ENCODE assay signal across 13 mouse cellular contexts in genomic region chr1:163898291-163898764, GRCm38 (mm10). TPM values are rescaled to one million over a fixed set of nuclear protein-coding genes. Genes with fewer than 3 reads are reported as not detected.
DNase-seq lines count a peak whose midpoint lies in the region; ATAC-seq and TF ChIP-seq lines count a peak whose summit lies in the region.
"Had no signal": no experiment of that assay in that cellular context is flagged by ENCODE, and none has a peak within 500 bp of the region (broad histone marks: within the 10 kb centered on the region; RNA-seq: fewer than 3 reads in every experiment).

No protein-coding gene starts in this region.

- no peak for DNase-seq in lung, postnatal 0 days (ENCODE audit: low spot score)
- peak; percentile 13 for DNase-seq in brain, embryonic 14.5 days (ENCODE audit: low read depth)
- DNase-seq in fibroblast of lung, adult 2 months (ENCODE audit: low read depth) = peak; percentile 47
- DNase-seq in cerebellum, adult 11 months = no peak
- DNase-seq in cerebellum, postnatal 14 days = no peak
- DNase-seq: cerebellum, postnatal 10 days; layer of hippocampus, adult 9-11 months had no signal

- no peak overlapping the region for H3K4me2 ChIP-seq in lung, embryonic 16.5 days (ENCODE audit: low read depth, low read length)
- no peak overlapping the region for H3K4me2 ChIP-seq in lung, postnatal 0 days (replicated peaks; ENCODE audit: low read depth, low read length)
- peak overlapping the region; percentile 66 for H3K4me2 ChIP-seq in myocyte (ENCODE audit: low read depth)
- no peak overlapping the region for H3K4me2 ChIP-seq in hindbrain, embryonic 12.5 days (replicated peaks)
- H3K4me2 ChIP-seq: heart, embryonic 11.5 days; hindbrain, embryonic 15.5 days had no signal

- H3K27ac ChIP-seq in lung, embryonic 16.5 days (ENCODE audit: low read length) = no peak overlapping the region
- H3K27ac ChIP-seq in lung, postnatal 0 days (ENCODE audit: low read length) = no peak overlapping the region
- H3K27ac ChIP-seq in hindbrain, embryonic 12.5 days = no peak overlapping the region
- H3K27ac ChIP-seq: hindbrain, embryonic 15.5 days; liver, embryonic 14.5 days had no signal

- no peak for TF ChIP-seq CTCF in lung, postnatal 0 days (IDR thresholded peaks at IDR 0.05)
- no peak for TF ChIP-seq CTCF in brain, embryonic 14.5 days (IDR thresholded peaks at IDR 0.05; ENCODE audit: borderline replicate concordance, extremely low read depth, insufficient read depth, insufficient read length)

- H3ac ChIP-seq in myocyte (ENCODE audit: control insufficient read depth, insufficient read length) = no peak overlapping the region

- no peak overlapping the region for H3K9ac ChIP-seq in lung, embryonic 16.5 days (ENCODE audit: low read length)
- H3K9ac ChIP-seq in lung, postnatal 0 days (replicated peaks; ENCODE audit: low read depth) = no peak overlapping the region
- H3K9ac ChIP-seq in hindbrain, embryonic 12.5 days = no peak overlapping the region
- H3K9ac ChIP-seq: hindbrain, embryonic 15.5 days; liver, embryonic 14.5 days had no signal

- no peak for TF ChIP-seq POLR2A in brain, embryonic 14.5 days (IDR thresholded peaks at IDR 0.05; ENCODE audit: borderline replicate concordance, extremely low read depth, insufficient read depth, insufficient read length, poor library complexity, severe bottlenecking)
- no peak for TF ChIP-seq POLR2A in myocyte (IDR thresholded peaks at IDR 0.05; ENCODE audit: insufficient read length, low read depth)

- peak; percentile 61; the same call in 1 of the 2 replicates for ATAC-seq in lung, embryonic 16.5 days (ENCODE audit: low read depth)
- no peak for ATAC-seq in lung, postnatal 0 days
- ATAC-seq in hindbrain, embryonic 12.5 days (ENCODE audit: low FRiP score) = no peak

- 39% methylated on average over 5 of the region's 5 CpGs for WGBS in lung, embryonic 16.5 days
- WGBS in lung, postnatal 0 days = 38% methylated on average over 5 of the region's 5 CpGs
- 73% methylated on average over 5 of the region's 5 CpGs for WGBS in hindbrain, embryonic 12.5 days

- H3K9me3 ChIP-seq in lung, embryonic 16.5 days (ENCODE audit: control insufficient read depth, low read length) = no peaks in the 10 kb centered on the region
- no peaks in the 10 kb centered on the region for H3K9me3 ChIP-seq in lung, postnatal 0 days (ENCODE audit: low read length)
- H3K9me3 ChIP-seq in hindbrain, embryonic 12.5 days (replicated peaks) = no peaks in the 10 kb centered on the region
- H3K9me3 ChIP-seq: hindbrain, embryonic 15.5 days had no signal

- H3K4me1 ChIP-seq in lung, embryonic 16.5 days (replicated peaks; ENCODE audit: control insufficient read depth, insufficient read depth, low read length) = 0 out of 2 replicates have a peak, but pooled peaks cover 5% of the 10 kb centered on the region
- no peaks in the 10 kb centered on the region for H3K4me1 ChIP-seq in lung, postnatal 0 days (ENCODE audit: insufficient read depth, low read depth, low read length)
- H3K4me1 ChIP-seq in hindbrain, embryonic 12.5 days = no peaks in the 10 kb centered on the region
- H3K4me1 ChIP-seq: hindbrain, embryonic 15.5 days had no signal

- H3K4me3 ChIP-seq in lung, embryonic 16.5 days (ENCODE audit: low read length) = no peak overlapping the region
- H3K4me3 ChIP-seq in lung, postnatal 0 days (ENCODE audit: low read depth, low read length) = no peak overlapping the region
- no peak overlapping the region for H3K4me3 ChIP-seq in myocyte
- H3K4me3 ChIP-seq in hindbrain, embryonic 12.5 days = no peak overlapping the region
- H3K4me3 ChIP-seq: hindbrain, embryonic 15.5 days had no signal

- no peaks in the 10 kb centered on the region for H3K36me3 ChIP-seq in lung, embryonic 16.5 days (ENCODE audit: control insufficient read depth, insufficient read depth, low read length)
- no peaks in the 10 kb centered on the region for H3K36me3 ChIP-seq in lung, postnatal 0 days (ENCODE audit: insufficient read depth, low read length)
- H3K36me3 ChIP-seq in myocyte (ENCODE audit: control insufficient read depth, insufficient read depth) = no peaks in the 10 kb centered on the region
- H3K36me3 ChIP-seq in hindbrain, embryonic 12.5 days = no peaks in the 10 kb centered on the region
- H3K36me3 ChIP-seq: hindbrain, embryonic 15.5 days had no signal

- no peaks in the 10 kb centered on the region for H3K79me2 ChIP-seq in myocyte (ENCODE audit: control insufficient read depth, insufficient read depth)

- no peak for TF ChIP-seq EP300 in lung, postnatal 0 days (IDR thresholded peaks at IDR 0.05)

- H3K27me3 ChIP-seq in lung, embryonic 16.5 days (ENCODE audit: control insufficient read depth, insufficient read depth, low read depth, low read length) = no peaks in the 10 kb centered on the region
- no peaks in the 10 kb centered on the region for H3K27me3 ChIP-seq in lung, postnatal 0 days (replicated peaks; ENCODE audit: insufficient read depth, low read length)
- H3K27me3 ChIP-seq in myocyte (ENCODE audit: control insufficient read depth, insufficient read depth, insufficient read length) = no peaks in the 10 kb centered on the region
- H3K27me3 ChIP-seq in hindbrain, embryonic 12.5 days = no peaks in the 10 kb centered on the region
- H3K27me3 ChIP-seq: hindbrain, embryonic 15.5 days had no signal

TF ChIP-seq in myocyte, 11 proteins besides CTCF, POLR2A, EP300 and RAD21:
- TF ChIP-seq MYOD1 (IDR thresholded peaks at IDR 0.05; ENCODE audit: control insufficient read depth in 1 of 3, insufficient read length in 2 of 3, low read depth in 2 of 3) (no peak), USF1 (IDR thresholded peaks at IDR 0.05; ENCODE audit: low read depth) (peak; percentile 14)
TF ChIP-seq in myocyte: peak in this region for 1.

RNA-seq across cellular contexts. Expression of gene Scyl3, which starts 30.6 kb away (rescaled TPM):
- 14.5 and 17.1 TPM in 2 replicates for polyA plus RNA-seq in lung, embryonic 16.5 days (2015; fragmentation: Nextera tagmentation; extraction: Ambion mirVana)
- 12.3 and 13.6 TPM in 2 replicates for polyA plus RNA-seq in lung, postnatal 0 days (2015; fragmentation: Nextera tagmentation; extraction: Ambion mirVana)
- 17.2 and 18.2 TPM in 2 replicates for polyA plus RNA-seq in brain, embryonic 14.5 days (2012; rRNA removed)
- 3.9 TPM for polyA plus RNA-seq in myocyte (2012; fragmentation: generic; extraction: Trizol)
- 24.0 and 25.3 TPM in 2 replicates for polyA plus RNA-seq in hindbrain, embryonic 12.5 days (2016; fragmentation: Nextera tagmentation; extraction: Ambion mirVana)

Comparison
In these comparisons a context has a peak if more than half of its experiments do, and no peak if none do; other contexts are left out.
1. DNase-seq: peak in brain, embryonic 14.5 days (single experiment) and fibroblast of lung, adult 2 months (single experiment); none in lung, postnatal 0 days (single experiment), cerebellum, adult 11 months (single experiment) and cerebellum, postnatal 14 days (0 of 2).